Mouse (Mus musculus): ENCODE results near the gene Spata3.
"Not testable (repeated sequence)": the region's sequence is repeated elsewhere in the genome, so short reads cannot be mapped to it uniquely, and the experiment has no call there.

Spata3 gene

DNA sequence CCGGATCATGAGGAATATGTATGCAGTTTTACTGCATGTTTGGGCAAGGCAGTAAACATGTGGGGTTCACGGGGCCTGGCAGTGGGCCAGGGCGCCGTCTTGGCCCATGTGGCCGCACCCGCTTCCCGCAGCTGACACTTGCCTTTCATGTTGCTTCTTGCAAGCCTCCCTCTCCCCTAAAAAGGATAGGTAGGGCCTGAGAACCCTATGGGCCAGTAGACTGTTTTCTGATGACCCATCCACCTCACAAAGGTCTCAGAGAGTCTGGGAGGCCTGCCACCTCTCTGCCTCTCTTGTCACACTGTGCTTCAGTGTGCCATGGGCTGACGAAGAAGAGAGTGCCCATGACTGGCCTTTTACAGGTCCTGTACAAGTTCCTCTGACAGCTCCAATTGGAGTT, at the start of gene Spata3:
Gene Spata3, plus strand, starts transcription at position 301 of the 400 bp plus-strand sequence.
- ATAC-seq (ENCODE audit: insufficient number of reproducible peaks, low FRiP score, low TSS enrichment) = no peak

DNA sequence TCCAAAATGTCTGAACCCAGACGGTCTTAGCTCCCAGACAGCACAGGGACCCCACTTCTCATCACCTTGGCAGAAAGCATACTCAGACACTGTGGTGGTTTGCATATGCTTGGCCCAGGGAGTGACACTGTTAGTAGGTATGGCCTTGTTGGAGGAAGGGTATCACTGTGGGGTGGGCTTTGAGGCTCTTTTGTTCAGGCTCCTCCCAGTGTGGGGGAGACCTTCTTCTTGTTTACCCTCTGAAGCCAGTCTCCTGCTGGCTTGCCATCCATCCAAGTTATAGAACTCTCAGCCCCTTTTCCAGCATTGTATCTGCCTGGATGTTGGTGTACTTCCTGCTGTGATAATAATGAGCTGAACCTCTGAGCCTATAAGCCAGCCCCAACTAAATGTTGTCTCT, 47.5 kb upstream of the Spata3 start:
- no peak for ATAC-seq (ENCODE audit: insufficient number of reproducible peaks, low FRiP score, low TSS enrichment)

DNA sequence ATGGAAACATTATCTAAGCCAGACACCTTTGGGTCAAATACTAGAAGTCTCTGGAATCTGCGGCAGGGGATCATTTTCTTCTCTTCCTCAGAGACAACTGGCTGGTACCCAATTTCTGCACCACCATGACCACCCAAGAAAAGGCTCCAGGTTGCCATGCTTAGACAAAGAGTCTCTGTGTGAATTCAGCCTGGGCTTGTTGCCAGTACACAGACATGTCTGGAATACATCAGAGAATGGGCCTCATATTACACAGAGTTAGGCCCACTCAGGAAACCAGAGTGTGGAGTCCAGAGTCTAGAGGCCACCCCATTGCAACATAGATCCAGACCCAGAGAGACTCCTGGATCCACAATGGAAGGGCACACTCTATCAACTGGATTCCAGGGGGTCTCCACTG, 47.1 kb upstream of the Spata3 start:
- ATAC-seq (ENCODE audit: insufficient number of reproducible peaks, low FRiP score, low TSS enrichment) = no peak

DNA sequence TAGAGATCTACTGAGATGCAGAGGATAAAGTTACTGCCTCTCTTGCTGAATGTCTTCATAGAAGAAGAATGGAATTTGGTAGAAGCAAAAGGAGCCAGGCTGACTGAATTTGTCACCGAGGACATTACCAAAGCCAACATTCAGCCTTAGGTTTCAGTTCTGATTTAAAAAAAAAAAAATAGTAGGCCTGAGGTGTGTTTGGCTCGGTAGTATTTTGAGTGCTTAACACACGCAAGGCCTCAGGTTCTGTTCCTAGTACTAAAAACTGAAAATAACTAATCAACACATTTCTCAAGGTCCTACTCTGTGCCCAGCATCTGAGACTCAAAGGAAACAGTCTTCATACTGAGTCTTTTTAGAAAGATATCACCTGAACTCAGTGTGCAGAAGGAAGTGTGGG, 45.5 kb upstream of the Spata3 start:
- no peak for ATAC-seq (ENCODE audit: insufficient number of reproducible peaks, low FRiP score, low TSS enrichment)

DNA sequence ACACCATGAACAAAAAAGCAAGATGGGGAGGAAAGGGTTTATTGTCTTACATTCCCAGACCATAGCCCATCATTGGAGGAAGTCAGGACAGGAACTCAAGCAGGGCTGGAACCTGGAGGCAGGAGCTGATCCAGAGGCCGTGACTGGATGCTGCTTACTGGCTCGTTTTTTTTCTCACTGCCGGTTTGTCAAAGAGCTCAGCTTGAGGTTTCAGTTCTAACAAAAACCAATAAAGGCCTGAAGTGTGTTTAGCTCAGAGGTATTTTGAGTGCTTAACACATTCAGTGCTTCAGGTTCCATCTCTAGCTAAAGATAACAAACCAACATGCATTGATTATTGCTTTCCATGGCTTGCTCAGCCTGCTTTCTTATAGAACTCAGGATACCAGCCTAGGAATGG, 44.3 kb upstream of the Spata3 start:
- ATAC-seq (ENCODE audit: insufficient number of reproducible peaks, low FRiP score, low TSS enrichment) = no peak

DNA sequence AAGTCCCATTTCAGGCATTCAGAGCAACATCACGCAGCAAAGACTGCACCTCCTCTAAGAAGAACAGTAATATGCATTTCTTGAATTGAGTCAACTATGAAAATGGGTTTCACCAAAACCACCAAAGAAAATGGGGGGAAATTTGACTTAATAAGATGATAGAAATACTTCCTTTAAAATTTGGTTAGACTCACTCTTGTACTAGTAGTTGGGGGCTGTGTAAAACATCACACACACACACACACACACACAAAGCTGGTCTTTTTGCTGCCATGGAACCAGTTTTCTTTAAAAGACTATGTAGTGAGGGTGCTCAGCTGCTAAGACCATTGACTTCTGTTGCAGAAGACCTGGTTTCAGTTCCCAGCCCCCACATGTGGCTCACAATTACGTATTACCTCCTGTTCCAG, 43.1 kb upstream of the Spata3 start:
- no peak for ATAC-seq (ENCODE audit: insufficient number of reproducible peaks, low FRiP score, low TSS enrichment)

DNA sequence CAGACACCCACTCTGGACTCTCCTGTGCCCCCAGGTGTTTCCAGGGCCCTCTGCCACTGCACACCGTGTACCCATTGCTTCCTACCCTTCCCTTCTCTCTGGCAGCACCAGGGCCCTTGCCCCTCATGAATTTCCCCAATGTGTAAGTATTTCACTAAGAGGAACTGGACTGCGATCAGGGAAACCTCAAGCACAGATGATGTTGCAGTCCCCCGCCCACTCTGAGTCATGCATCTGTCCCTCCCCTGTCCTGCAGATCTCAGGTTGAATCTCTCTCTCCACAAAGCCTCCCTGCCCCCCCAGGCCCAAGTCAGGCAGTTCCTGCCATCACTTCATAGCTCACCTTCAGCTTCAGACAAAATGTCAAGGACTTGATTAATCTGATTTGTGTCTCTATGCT, 38.9 kb upstream of the Spata3 start:
- ATAC-seq (ENCODE audit: insufficient number of reproducible peaks, low FRiP score, low TSS enrichment) = no peak

DNA sequence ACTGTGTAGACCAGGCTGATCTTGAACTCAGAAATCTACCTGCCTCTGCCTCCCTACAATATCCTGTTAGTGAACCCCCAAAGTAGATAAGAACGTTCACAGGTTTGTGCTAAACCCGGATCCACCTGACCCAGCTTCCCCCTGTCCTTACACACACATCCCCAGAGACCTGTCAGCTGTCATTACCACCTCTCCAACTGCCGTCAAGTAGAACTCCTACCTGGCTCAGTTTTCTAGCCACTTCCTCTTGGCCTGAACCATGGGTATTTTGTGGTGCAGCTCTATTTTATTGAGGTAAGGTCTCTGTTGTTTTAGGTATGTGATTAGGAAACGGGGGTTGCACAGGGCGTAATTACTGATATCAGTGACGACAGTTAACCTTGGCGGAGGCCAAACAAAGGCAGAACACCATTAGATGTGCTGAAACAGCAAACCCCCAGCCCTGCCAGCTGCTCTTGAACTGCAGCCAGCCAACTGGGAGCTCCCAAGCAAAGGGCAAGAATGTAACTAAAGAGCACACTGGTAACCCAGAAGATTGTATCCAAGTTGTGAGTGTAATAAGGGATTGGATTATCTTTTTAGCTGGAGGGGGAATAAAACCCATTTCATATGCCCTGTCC, 34.8 kb upstream of the Spata3 start:
- ATAC-seq (ENCODE audit: insufficient number of reproducible peaks, low FRiP score, low TSS enrichment) = no peak

DNA sequence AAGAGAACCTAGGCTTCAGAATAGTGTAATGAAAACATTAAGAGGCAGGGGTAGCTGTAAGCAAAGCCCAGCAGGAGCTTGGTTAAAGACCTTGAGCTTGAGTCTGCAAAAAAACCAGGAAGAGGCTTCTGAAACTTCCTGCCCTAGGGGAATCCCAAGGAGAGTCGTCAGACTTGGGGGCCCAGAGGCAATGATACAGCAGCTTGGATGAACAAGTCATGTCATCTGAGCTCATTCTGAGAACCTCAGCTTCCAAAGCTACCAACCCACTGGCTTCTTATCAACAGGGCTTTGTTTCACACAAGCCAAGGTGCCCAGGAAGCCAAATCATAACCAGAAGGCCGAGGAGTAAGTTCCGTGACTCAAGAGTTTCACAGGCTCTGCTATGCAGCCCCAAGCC, 30.8 kb upstream of the Spata3 start:
- no peak for ATAC-seq (ENCODE audit: insufficient number of reproducible peaks, low FRiP score, low TSS enrichment)

DNA sequence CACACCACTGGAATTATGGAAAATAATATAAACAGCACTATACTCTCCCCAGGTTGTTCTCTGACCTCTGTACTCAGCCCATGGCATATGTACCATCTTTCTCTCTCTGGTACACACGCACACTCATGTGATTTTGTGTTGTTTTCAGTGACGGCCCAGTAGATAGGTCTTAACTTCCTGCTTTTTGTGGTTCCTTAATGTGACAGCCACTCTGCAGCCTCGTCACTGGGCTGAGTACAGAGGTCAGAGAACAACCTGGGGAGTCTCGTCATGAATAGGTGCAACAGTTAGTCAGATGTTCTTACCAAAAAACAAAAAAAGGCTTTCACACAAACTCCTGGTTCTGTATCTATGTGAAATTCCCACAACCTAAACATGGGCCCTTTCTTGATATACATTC, 28.3 kb upstream of the Spata3 start:
- ATAC-seq (ENCODE audit: insufficient number of reproducible peaks, low FRiP score, low TSS enrichment) = no peak

DNA sequence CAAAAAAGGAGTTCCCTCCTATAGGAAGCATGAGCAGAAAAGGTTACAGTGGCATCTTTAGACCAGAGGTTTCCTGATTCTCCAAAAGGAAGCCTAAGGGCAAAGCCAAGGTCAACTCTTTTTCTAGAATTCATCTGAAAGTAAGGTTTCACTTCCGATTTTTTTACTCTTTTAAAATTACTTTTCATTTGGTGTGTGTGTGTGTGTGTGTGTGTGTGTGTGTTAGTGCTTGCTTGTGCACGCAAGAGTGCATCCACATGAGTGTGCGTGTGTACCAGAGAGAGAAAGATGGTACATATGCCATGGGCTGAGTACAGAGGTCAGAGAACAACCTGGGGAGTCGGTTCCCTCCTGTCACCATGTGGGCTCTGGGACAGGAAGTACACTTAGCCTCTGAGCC, 27.7 kb upstream of the Spata3 start:
- ATAC-seq (ENCODE audit: insufficient number of reproducible peaks, low FRiP score, low TSS enrichment) = not testable (repeated sequence)

DNA sequence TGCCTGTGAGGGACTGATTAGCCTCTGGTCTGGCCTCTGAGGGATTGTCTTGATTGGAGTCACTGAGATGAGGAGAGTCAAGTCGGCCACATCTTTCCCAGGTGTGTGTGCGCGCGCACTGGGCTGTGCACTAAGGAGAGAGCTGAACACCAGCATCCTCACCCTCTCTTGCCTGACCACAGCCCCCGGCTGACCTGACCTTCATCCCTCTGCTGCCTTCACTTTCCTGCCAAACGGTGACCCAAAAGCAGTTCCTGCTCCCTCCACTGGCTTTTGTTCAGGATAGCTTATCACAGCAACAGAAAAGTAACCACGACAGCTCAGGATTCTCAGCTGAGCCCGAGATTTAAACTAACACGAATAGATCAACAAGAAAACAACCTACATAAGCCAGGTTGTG, 24.4 kb upstream of the Spata3 start:
- ATAC-seq (ENCODE audit: insufficient number of reproducible peaks, low FRiP score, low TSS enrichment) = no peak

DNA sequence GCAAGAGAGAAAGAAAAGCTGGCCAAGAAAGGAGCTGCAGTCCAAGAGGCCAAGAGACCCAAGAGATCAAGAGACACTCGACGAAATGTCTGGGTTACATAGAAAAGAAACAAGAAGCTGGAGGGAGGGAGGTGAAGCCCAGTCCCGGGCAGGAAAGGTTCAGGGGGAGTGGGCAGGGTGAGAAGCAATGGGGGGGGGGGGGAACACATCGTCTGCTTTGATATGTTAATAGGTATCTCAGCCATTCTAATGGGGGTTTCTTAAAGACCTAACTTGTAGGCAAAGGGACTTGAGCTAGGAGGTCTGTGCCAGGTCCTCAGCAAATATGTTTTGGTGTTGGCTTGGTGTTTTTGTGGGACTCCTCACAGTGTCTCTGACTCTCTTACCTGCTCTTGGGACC, 23.1 kb upstream of the Spata3 start:
- ATAC-seq (ENCODE audit: insufficient number of reproducible peaks, low FRiP score, low TSS enrichment) = no peak

DNA sequence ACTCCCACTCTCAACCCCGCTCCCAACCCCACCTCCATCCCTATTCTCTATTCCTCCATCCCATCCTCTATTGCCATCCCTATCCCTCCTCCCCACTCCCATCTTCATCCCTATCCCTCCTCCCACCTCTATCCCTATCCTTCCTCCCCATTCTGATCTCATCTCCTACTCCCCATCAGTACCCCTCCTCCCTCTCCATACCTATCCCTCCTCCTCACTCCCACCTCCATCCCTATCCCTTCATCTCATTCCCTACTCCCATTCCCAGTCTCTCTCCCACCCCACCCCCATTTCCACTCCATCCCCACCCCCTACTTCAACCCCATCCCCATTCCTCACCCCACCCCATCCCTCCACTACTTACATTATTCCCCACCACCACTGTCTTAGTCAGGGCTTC, 19.4 kb upstream of the Spata3 start:
- ATAC-seq (ENCODE audit: insufficient number of reproducible peaks, low FRiP score, low TSS enrichment) = no peak

DNA sequence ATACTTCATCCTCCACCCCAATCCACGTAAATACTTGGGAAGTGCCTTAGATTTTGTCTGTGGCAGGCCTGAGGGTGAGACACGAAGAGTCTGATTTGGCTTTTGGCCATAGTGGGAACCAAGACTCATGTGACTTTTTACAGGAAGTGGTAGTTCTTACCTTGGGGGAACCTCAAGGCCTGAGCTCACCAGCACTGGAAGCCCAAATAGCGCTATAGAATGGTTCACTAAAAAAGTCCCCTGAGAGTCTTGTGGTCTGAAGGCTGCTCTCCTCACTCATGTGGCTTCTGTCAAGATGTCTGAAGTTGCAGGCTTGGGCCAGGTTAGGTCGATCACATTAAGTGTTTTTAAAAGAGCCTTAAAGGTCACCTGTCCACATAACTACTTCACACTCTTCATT, 18.6 kb upstream of the Spata3 start:
- no peak for ATAC-seq (ENCODE audit: insufficient number of reproducible peaks, low FRiP score, low TSS enrichment)

DNA sequence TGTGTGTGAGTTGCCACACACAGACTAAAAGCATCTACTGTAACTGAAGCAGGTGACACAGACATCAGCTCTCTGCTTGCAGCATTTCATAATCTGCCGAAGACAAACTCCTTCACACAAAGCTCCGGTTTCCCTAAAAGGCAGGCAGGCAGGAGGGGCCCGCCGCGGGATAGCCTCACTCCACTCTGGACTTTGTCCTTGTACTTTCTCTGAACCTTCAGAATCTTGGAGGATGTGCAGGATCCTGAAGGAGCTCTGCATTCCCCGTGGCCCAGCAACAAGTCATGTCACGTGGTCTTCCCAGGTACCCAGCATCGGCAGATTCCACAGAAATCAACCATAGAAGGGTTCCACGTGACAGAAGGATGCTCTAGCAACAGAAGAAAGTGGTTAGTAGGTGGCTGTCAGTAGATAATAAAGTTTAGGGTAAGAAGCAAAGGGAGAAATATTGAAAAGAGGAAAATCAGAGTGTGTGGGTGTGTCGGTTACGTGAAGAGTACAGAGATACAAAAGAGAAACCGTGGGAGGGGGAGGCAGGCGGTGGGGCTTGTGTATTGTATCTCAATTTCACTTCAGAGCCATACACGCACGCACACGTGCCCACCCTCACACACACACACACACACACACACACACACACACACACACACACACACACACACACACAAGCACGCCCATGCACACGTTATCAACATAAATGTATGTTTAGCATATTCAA, 16.6 kb upstream of the Spata3 start:
- ATAC-seq (ENCODE audit: insufficient number of reproducible peaks, low FRiP score, low TSS enrichment) = no peak

DNA sequence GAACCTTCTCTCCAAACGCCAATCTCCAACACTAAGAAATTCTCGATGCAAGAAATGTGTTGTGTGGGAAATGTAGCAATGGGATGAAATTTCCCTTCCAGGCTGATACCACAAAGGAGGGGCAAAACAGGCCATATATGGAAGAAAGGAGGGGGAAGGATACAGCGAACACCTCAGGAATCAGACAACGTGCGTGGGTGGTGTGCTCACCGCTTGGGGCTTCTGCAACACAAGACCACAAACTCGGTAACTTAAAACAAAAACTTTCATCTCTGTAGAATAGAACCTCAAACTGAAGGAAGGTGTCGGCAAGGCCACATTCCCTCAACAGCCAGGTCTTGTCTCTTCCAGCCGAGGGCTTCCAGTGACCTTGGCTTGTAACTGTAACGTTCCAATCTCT, 11.1 kb upstream of the Spata3 start:
- no peak for ATAC-seq (ENCODE audit: insufficient number of reproducible peaks, low FRiP score, low TSS enrichment)

DNA sequence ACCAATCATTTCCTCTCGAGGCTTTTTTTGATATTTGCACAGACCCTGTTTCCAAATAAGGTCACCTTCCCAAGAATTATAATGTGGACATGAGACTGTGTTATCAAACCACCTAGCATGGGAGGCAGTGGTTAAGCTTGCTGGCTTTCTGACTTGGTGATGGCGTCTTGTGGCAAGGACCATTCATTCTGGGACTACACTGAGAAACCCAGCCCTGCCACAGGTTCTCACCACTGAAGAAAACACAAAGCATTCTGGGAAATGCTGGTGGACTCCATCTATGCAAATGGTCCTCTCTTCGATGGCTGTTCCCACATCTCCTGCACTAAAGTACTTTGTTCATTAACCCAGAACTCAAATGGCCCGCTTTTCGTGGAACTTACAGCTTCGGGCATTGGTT, 10.6 kb upstream of the Spata3 start:
- ATAC-seq (ENCODE audit: insufficient number of reproducible peaks, low FRiP score, low TSS enrichment) = no peak

DNA sequence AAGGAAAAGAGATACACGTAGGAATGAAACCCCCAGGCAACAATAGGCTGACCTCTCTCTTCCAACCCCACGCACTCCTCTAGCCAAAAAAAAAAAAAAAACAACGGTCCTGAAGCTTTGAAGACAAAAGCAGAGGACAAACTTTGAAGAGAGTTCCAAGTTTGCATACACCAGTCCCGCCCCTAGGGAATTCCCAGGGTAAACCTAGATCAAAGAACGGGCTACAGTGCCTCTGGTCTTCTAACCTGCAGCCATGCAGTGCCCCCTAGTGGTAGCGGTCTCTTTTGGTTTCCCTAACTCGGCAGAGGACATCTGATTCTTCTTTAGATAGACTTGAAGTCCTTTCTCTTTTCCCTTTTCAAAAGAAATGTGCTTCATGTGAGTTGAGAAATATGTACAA, 8.8 kb upstream of the Spata3 start:
- peak; percentile 64 for ATAC-seq (ENCODE audit: insufficient number of reproducible peaks, low FRiP score, low TSS enrichment)

DNA sequence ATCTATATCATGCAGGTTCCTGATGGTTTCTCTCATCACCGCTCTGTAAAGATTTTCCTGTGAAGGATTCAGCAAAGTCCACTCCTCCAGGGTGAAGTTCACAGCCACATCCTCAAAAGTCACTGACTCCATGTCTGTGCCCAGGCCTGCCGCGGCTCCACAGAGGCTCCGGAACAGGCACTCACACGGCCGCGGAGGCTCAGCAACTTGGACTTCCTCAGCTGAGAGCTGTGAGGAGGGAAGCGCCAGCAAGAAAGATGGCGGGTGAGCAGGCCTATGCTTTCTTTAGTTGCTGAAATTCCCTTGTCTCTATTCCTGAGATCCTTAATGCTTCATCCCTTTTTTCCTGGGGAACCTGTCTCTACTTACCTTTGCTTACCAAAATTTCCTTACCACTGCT, 858 bp upstream of the Spata3 start:
- peak; percentile 81 for ATAC-seq (ENCODE audit: insufficient number of reproducible peaks, low FRiP score, low TSS enrichment)

DNA sequence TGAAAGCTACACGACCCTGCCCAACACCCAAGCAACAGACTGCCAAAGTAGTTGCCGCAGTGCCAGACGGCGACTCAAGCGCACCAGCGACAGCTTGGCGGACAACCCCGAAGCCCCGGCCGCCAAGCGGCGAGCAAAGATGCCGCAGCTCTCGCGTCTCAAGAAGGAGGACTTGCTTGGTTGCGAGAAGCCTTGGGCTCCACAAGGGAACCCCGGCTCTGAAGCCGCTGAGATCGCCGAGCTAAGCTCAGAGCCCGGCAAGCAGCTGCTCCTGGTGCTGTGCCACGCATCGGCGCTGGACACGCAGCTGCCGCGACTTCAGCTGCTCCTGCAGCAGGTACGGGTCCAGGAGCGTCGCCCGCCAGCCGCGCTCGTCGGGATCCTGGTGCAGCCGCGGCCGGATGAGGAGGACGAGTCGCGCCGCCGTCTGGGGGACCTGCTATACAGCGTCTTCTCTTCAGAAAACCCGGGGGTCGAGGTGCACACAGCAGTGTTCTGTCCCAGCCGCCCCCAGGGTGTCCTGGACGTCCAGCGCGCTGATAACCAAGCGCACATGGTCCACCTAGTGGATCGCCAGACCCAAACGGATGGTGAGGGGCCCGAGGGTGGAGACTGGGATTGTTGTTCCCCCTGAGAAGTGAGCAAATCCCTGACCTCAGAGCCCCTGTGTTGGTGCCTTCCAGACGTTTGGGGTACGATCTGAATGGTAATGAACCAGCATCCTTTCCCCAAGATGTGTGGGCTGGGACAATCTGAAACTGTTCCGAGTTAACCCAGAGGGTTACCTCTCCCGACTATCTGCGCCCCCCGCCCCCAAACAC, 1.8 kb downstream of the Spata3 start:
- 0 out of 2 replicates have a peak, but pooled peaks have one; percentile 31 for ATAC-seq (ENCODE audit: insufficient number of reproducible peaks, low FRiP score, low TSS enrichment)

Measured in cerebellum, adult (tissue).